Comparison of ENCODE assay signal across 8 mouse cellular contexts in genomic region chr4:97611251-97611847, GRCm38 (mm10).
DNase-seq lines count a peak whose midpoint lies in the region; ATAC-seq lines count a peak whose summit lies in the region.

No protein-coding gene starts in this region.

- no peaks in the 10 kb centered on the region for H3K36me3 ChIP-seq in limb, embryonic 12.5 days
- H3K36me3 ChIP-seq in limb, embryonic 10.5 days, result no peaks in the 10 kb centered on the region
- no peaks in the 10 kb centered on the region for H3K36me3 ChIP-seq in neural tube, embryonic 14.5 days (ENCODE audit: control insufficient read depth, insufficient read depth, low read length)

- H3K9me3 ChIP-seq in limb, embryonic 12.5 days, result no peaks in the 10 kb centered on the region
- no peaks in the 10 kb centered on the region for H3K9me3 ChIP-seq in limb, embryonic 10.5 days (replicated peaks)
- H3K9me3 ChIP-seq in neural tube, embryonic 14.5 days (ENCODE audit: control insufficient read depth, low read length), result no peaks in the 10 kb centered on the region

- WGBS in limb, embryonic 12.5 days, result 65% methylated on average over 11 of the region's 11 CpGs
- 84% methylated on average over 11 of the region's 11 CpGs for WGBS in limb, embryonic 10.5 days
- 64% methylated on average over 11 of the region's 11 CpGs for whole genome bisulfite sequencing in neural tube, embryonic 14.5 days

- H3K27me3 ChIP-seq in limb, embryonic 12.5 days, result no peaks in the 10 kb centered on the region
- H3K27me3 ChIP-seq in limb, embryonic 10.5 days (ENCODE audit: low read depth, poor library complexity, severe bottlenecking), result no peaks in the 10 kb centered on the region; the same call in 1 of the 2 replicates
- H3K27me3 ChIP-seq in neural tube, embryonic 14.5 days (ENCODE audit: control insufficient read depth, insufficient read depth, low read length), result no peaks in the 10 kb centered on the region

- H3K4me3 ChIP-seq in limb, embryonic 12.5 days (replicated peaks), result no peak overlapping the region
- H3K4me3 ChIP-seq in limb, embryonic 10.5 days, result no peak overlapping the region
- no peak overlapping the region for H3K4me3 ChIP-seq in neural tube, embryonic 14.5 days (ENCODE audit: low read depth, low read length)

- H3K9ac ChIP-seq in limb, embryonic 12.5 days (replicated peaks), result no peak overlapping the region
- no peak overlapping the region for H3K9ac ChIP-seq in neural tube, embryonic 14.5 days (replicated peaks; ENCODE audit: low read depth, low read length)

- H3K4me1 ChIP-seq in limb, embryonic 12.5 days (replicated peaks), result peaks cover 35% of the 10 kb centered on the region
- H3K4me1 ChIP-seq in limb, embryonic 10.5 days, result peaks cover 40% of the 10 kb centered on the region
- H3K4me1 ChIP-seq in neural tube, embryonic 14.5 days (ENCODE audit: control insufficient read depth, insufficient read depth, low read length), result 0 out of 2 replicates have a peak, but pooled peaks cover 4% of the 10 kb centered on the region

- H3K27ac ChIP-seq in limb, embryonic 12.5 days, result peak overlapping the region; percentile 56
- H3K27ac ChIP-seq in limb, embryonic 10.5 days, result no peak overlapping the region
- peak overlapping the region; percentile 35; the same call in 1 of the 2 replicates for H3K27ac ChIP-seq in neural tube, embryonic 14.5 days (ENCODE audit: low read depth, low read length)

- 0 out of 2 replicates have a peak, but pooled peaks have one; percentile 68 for ATAC-seq in limb, embryonic 12.5 days (ENCODE audit: insufficient number of reproducible peaks, insufficient read depth, low FRiP score, low TSS enrichment, low read depth)
- peak; percentile 65; the same call in 1 of the 2 replicates for ATAC-seq in neural tube, embryonic 14.5 days (ENCODE audit: low read depth)
- no peak for ATAC-seq in CD4-positive, CD25-positive, alpha-beta regulatory T cell, adult 4 months

- no peak overlapping the region for H3K4me2 ChIP-seq in limb, embryonic 12.5 days
- H3K4me2 ChIP-seq in neural tube, embryonic 14.5 days (ENCODE audit: low read depth, low read length), result no peak overlapping the region

- no peak for DNase-seq in limb, embryonic 10.5 days (ENCODE audit: low spot score)
- DNase-seq in cerebellum, postnatal 36 days, result peak; percentile 65 to 75
- peak; percentile 40 for DNase-seq in heart, adult 8-10 months (ENCODE audit: low spot score)
- peak; percentile 80 to 84 for DNase-seq in layer of hippocampus, postnatal 10 days (ENCODE audit: low spot score in 2 of 2)
- no peak for DNase-seq in thymus, adult 18-20 months

Comparison
In these comparisons a context has a peak if more than half of its experiments do, and no peak if none do; other contexts are left out.
1. DNase-seq: peak in cerebellum, postnatal 36 days (2 of 2), heart, adult 8-10 months (single experiment) and layer of hippocampus, postnatal 10 days (2 of 2); none in limb, embryonic 10.5 days (single experiment) and thymus, adult 18-20 months (0 of 2).